Mouse (Mus musculus) ES-Bruce4 (cell line): ENCODE data around the gene Sept5.

Experiments
- CTCF ChIP-seq: IDR thresholded peaks from one replicate; pipeline ENCODE4 v1.8.1; 2011; ENCODE audit warnings: low read depth, low read length
- POLR2A ChIP-seq: IDR thresholded peaks from one replicate; pipeline ENCODE4 v1.8.1; 2011; ENCODE audit warnings: low read length; ENCODE audit not compliant: insufficient read depth

- TF ChIP-seq POLR2A (no peak), CTCF (no peak)
Observed at GRCm38 (mm10) chr16:18632059-18632458, 2.3 kb upstream of the Sept5 start.
